Mouse (Mus musculus) yolk sac, embryonic 10.5 days (tissue): ENCODE measurements at regions not wholly inside any gene's neighbourhood (a gene's known extent, or its start where the extent isn't known, plus 50 kb on each side); places are given as distances from the start of the nearest gene placed in this dataset.

Experiments used
- DNase-seq: peaks from one replicate; pipeline ENCODE4 v3.0.0-alpha.2; 2017; ENCODE audit warnings: low spot score

- no peak for DNase-seq
Measured at GRCm38 (mm10) chr6:95179993-95180392, 63.0 kb downstream of the Kbtbd8 start.

- DNase-seq = no peak
Measured at GRCm38 (mm10) chr6:95182238-95182637, 65.2 kb downstream of the Kbtbd8 start.

- no peak for DNase-seq
Measured at GRCm38 (mm10) chr6:95185074-95185931, 68.3 kb downstream of the Kbtbd8 start.

GRCm38 (mm10) chr6:95196631-95197030 is 79.6 kb downstream of the Kbtbd8 start:
- no peak for DNase-seq

GRCm38 (mm10) chr6:95198611-95199010 is 81.6 kb downstream of the Kbtbd8 start:
- DNase-seq = no peak

- no peak for DNase-seq
Measured at GRCm38 (mm10) chr6:95202291-95202790, 85.3 kb downstream of the Kbtbd8 start.

GRCm38 (mm10) chr6:95202978-95203377 is 85.9 kb downstream of the Kbtbd8 start:
- no peak for DNase-seq

- DNase-seq = no peak
Measured at GRCm38 (mm10) chr6:95204231-95204630, 87.2 kb downstream of the Kbtbd8 start.

- no peak for DNase-seq
Measured at GRCm38 (mm10) chr6:95207063-95207462, 90.0 kb downstream of the Kbtbd8 start.

GRCm38 (mm10) chr6:95217431-95217830 is 100.4 kb downstream of the Kbtbd8 start:
- no peak for DNase-seq

- no peak for DNase-seq
Measured at GRCm38 (mm10) chr6:95218830-95219229, 101.8 kb downstream of the Kbtbd8 start.

- peak; percentile 63 for DNase-seq
Measured at GRCm38 (mm10) chr6:95223537-95223936, 98.4 kb upstream of the Gm10234 start.

GRCm38 (mm10) chr6:95229885-95230284 is 92.0 kb upstream of the Gm10234 start:
- no peak for DNase-seq

- no peak for DNase-seq
Measured at GRCm38 (mm10) chr6:95234712-95235111, 87.2 kb upstream of the Gm10234 start.

GRCm38 (mm10) chr6:95243657-95244056 is 78.3 kb upstream of the Gm10234 start:
- no peak for DNase-seq

- no peak for DNase-seq
Measured at GRCm38 (mm10) chr6:95244911-95245310, 77.0 kb upstream of the Gm10234 start.

GRCm38 (mm10) chr6:95256303-95256702 is 65.6 kb upstream of the Gm10234 start:
- no peak for DNase-seq

- DNase-seq = no peak
Measured at GRCm38 (mm10) chr6:95261001-95261400, 60.9 kb upstream of the Gm10234 start.

- DNase-seq = no peak
Measured at GRCm38 (mm10) chr6:95264011-95264869, 57.7 kb upstream of the Gm10234 start.

- no peak for DNase-seq
Measured at GRCm38 (mm10) chr6:95269524-95269923, 52.4 kb upstream of the Gm10234 start.
